Mouse (Mus musculus): ENCODE measurements around the gene Elovl5. TPM values are rescaled to one million over a fixed set of nuclear protein-coding genes. Genes with fewer than 3 reads are reported as not detected.
A peak's percentile ranks its signal among the peaks of the same experiment; 100 is the strongest.

Gene Elovl5
- total RNA-seq, 1 experiment from 2014 or later: 347 TPM

GRCm38 (mm10) chr9:77995235-77995634 lies 78.1 kb downstream of the Elovl5 start:
- DNase-seq: no peak

GRCm38 (mm10) chr9:78000586-78001500 lies 83.7 kb downstream of the Elovl5 start:
- no peak for DNase-seq

GRCm38 (mm10) chr9:78003278-78003677 lies 86.1 kb downstream of the Elovl5 start:
- DNase-seq: peak; percentile 57

- DNase-seq: peak; percentile 61
Observed at GRCm38 (mm10) chr9:78005481-78005880, 88.3 kb downstream of the Elovl5 start.

- peak; percentile 95 for DNase-seq
Observed at GRCm38 (mm10) chr9:78006209-78007001, 89.2 kb downstream of the Elovl5 start.

DNA sequence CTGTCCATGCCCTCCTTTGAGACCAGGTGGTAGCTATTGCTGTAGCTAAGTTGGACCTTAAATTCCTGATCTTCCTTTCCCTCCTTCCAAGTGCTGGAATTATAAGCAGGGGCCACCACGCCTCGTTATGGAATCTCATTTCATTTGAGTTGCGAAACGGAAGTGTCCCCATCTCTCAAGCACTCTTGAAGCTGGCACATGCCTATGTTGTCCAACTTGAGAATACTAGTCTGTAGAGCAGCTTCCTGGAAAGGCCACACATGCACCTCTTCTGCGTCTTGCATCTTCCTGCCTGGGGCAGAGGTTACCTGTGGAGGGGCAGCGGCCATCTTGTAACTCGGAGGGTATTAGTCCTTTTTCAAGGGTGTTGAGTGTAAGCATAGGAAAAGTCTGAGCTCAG lies 92.2 kb downstream of the Elovl5 start:
- DNase-seq: no peak

DNA sequence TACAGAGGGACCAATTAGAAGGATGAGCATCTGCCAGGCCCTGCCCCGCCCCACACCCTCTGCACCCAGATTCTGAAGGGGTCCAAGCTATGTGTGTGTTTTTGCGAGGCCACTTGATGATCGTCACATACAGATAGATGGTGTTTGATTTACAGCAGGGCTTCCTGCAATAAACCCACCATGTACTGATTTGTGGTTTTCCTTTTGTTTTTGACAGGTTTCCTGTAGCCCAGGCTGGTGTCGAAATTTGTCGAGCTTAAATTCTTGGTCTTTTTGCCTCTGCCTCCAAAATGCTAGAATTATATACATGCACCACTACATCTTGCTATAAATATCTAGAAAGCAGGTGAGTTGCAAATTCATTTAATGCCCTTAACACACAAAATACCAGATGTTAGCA lies 93.0 kb downstream of the Elovl5 start:
- no peak for DNase-seq

- no peak for DNase-seq
Observed at GRCm38 (mm10) chr9:78010707-78011106, 93.5 kb downstream of the Elovl5 start.

DNA sequence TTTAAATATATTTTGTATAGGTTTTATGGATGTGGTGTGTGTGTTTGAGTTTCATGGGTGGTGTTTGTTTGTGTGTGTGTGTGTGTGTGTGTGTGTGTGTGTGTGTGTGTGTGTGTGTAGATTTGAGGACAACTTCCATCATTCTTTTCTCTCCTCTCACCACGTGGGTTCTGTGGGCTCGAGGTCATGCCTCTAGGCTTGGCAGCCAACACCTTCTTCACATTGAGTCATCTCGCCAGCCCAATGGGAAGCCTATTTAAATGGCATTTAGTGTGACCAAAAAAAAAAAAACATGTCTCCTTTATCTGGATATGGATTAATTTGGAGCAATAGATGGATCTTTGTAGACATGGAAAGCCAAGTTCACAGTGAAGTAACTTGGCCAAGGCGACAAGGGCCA lies 94.9 kb downstream of the Elovl5 start:
- DNase-seq: no peak

- no peak for DNase-seq
Observed at GRCm38 (mm10) chr9:78012681-78013080, 95.5 kb downstream of the Elovl5 start.

GRCm38 (mm10) chr9:78013813-78014212 lies 96.6 kb downstream of the Elovl5 start:
- DNase-seq: no peak

DNA sequence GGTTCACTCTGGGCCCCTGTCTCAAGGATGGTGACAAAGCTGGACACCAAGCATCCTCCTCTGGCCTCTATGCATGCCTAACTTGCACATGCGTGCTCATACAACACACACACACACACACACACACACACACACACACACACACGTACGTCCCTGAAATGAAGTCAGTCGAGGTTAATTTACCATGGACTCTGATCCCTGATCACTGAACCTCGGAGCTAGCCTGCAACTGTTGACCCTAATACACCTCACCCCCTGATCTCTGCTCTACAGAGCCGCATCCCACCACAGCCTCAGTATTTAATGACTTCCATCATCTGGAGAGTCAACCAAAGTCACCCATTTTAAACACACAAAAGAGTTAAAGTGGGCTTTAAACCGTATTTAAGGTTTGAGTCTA lies 98.7 kb downstream of the Elovl5 start:
- no peak for DNase-seq

DNA sequence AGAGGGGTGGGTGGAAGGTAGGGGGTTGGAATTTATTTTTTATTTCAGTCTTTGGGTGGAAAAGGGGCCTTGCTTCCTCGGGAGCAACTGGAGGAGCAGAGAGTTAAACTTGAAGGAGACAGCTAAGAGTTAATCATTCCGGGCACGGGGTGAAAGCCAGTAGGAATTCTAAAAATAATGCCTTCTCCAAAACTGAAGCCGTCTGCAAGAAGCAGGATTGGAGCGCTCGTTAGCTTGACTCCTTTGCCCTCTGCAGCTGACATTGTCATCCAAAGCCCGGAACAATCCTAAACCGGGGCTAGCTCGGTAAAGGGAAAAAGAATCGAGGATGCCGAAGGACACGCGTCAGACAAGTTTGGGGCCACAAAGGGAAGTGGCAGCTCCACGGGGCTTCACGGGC lies 99.1 kb downstream of the Elovl5 start:
- no peak for DNase-seq

DNA sequence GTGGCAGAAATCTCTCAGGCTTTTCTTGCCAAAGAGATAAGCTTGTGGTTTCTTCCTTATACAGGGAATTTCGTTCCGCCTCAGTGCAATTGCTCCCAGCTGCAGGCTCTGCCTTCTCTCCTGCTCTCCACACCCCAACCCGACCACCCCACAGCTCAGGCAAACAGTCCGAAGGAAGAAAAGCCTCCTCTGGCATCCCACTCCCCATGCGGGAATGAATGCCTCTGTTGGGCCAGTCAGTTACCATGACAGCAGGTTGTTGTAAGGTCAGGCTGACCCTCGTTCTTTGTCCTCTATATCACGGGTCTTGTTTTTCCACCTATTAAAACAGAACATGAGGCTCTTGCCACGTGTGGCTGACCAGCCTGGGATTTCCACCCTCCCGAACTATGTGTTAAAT lies 104.1 kb downstream of the Elovl5 start:
- DNase-seq: no peak

- DNase-seq: peak; percentile 69
Observed at GRCm38 (mm10) chr9:78022187-78022945, 105.2 kb downstream of the Elovl5 start.

DNA sequence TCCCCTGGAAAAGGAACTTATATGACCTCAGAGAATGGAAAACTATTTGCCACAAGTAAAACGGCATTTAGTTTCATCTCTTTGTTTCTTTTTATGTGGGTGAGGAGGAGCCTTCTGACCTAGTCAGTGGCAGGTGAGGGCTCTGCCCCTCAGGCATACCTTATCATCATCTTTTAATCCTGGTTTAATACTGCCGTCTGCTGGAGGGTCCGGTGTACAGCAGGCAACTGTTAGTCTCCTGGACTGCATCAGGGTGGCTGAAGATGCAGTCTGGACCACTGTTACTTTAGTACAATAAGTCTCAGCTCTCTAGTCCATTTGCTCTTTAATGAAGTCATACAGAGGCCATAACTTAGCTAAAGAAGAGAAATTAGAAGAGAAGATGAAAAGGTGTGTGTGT lies 107.7 kb downstream of the Elovl5 start:
- DNase-seq: peak; percentile 73

- DNase-seq: peak; percentile 61
Observed at GRCm38 (mm10) chr9:78027099-78027498, 109.9 kb downstream of the Elovl5 start.

DNA sequence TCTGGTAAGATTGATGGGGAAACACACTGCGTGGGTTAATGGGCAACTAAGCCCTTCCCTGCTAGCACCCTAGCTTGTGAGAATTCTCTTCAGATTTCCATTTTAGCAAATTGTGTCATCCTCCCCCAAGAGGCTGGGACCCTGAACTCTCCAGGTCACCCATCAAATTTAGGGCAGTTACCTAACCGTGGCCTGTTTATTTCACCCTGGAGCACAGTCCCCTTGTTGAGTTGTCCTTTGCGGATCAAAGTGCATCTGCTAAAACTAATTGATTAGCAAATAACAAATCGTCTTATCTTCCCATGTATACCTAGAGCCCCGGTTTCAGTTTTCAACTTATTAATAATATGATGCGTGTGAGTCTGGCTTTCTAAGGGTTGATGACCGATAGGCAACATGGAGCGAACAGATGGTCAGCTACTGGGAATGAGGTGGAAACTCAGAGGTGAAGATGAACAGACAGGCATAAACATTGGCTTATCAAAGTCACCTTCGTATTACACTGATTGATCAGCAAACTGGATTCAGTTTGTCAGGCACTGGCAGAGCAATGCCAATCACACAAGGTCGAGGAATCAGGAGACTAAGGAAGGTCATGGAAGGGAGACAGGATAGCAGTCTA lies 113.8 kb downstream of the Elovl5 start:
- no peak for DNase-seq

DNA sequence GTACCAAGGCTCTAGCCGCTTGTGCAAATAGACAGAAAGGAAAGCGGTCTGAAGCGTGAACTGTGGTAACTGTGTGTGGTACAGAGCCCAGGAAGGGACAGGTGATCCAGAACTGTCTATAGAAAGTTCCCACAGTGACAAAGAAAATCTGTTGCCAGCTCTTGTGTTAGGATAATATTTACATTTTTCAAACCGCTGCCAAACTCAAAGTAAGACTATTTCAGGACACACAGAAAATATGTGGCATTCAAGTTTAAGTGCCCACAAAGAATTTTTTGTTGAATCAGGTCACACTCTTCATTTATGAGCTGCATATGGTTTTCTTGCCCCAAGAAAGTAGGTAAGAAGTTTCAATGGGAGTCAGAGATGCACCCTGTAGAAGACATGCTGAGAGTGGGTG lies 115.8 kb downstream of the Elovl5 start:
- no peak for DNase-seq

Data from adrenal gland, postnatal 14 days (tissue).